Mouse (Mus musculus): Measurements from ENCODE around the gene Faiml. TPM values are rescaled to one million over a fixed set of nuclear protein-coding genes. Genes with fewer than 3 reads are reported as not detected.

Faiml gene
- polyA plus RNA-seq, 1 experiment from 2014 or later, result not detected

DNA sequence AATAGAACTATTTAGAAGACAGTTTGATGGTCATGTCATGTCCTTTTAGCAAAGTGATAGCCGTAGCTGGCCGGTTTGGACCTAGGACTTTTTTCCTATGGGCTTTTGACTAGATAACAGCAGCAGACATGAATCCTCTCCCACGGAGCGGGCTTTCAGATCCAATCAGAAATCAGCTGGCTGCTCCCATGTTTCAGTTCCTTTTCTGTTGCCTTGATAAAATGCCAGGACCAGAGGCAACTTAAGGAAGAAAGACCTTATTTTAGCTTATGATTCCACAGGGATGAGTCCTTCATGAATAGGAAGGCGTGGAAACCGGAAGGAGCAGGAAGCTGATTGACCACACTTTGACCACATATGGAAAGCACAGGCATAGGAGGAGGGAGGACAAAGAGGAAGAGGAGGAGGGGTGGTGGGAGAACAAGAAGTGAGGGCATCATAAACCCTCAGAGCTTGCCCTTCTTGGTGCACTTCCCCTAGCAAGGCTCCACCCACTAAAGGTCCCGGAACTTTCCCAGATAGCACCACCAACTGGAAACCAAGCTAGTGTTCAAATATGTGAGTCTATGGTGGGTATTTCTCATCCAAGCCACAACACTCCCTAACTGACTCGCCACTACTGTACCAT, 53.9 kb downstream of the Faiml start:
- Histone ChIP-seq H3K27ac (no peak overlapping the region), H3K27me3 (ENCODE audit: insufficient read depth, low read length) (no peaks in the 10 kb centered on the region), H3K36me3 (ENCODE audit: insufficient read depth, low read length) (no peaks in the 10 kb centered on the region), H3K4me3 (replicated peaks; ENCODE audit: low read depth, low read length) (no peak overlapping the region), H3K4me1 (replicated peaks; ENCODE audit: insufficient read depth, low read length) (no peaks in the 10 kb centered on the region), H3K4me2 (ENCODE audit: low read length) (no peak overlapping the region), H3K9me3 (replicated peaks; ENCODE audit: low read length) (no peaks in the 10 kb centered on the region), H3K9ac (ENCODE audit: low read depth, low read length) (no peak overlapping the region)
- ATAC-seq (replicated peaks; ENCODE audit: low FRiP score, low read depth), result no peak
- 68% methylated on average over 8 of the region's 8 CpGs for WGBS
- no peak for TF ChIP-seq CTCF (IDR thresholded peaks at IDR 0.05; ENCODE audit: low read depth)
- DNase-seq (ENCODE audit: low spot score), result no peak

DNA sequence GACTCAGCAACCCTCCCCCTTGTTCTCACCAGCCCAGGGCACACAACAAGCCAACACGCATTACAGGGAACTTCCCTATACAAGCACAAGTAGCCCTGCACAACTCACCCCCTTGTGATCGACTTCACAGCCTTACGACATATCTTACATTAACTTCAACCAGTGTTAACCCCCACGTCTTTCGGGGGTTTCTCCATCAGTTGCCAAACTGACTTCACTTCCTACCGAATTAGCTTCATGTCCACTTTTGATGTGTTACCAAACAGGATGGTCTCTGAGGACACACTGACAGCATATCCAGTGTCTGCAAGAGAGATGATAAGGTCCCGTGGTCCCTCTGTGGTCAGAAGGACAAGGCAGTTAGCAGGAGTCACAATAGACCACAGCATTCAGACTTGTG, 54.9 kb downstream of the Faiml start:
- Histone ChIP-seq H3K27ac (no peak overlapping the region), H3K9ac (ENCODE audit: low read depth, low read length) (no peak overlapping the region), H3K4me1 (replicated peaks; ENCODE audit: insufficient read depth, low read length) (no peaks in the 10 kb centered on the region), H3K36me3 (ENCODE audit: insufficient read depth, low read length) (no peaks in the 10 kb centered on the region), H3K4me2 (ENCODE audit: low read length) (no peak overlapping the region), H3K9me3 (replicated peaks; ENCODE audit: low read length) (no peaks in the 10 kb centered on the region), H3K4me3 (replicated peaks; ENCODE audit: low read depth, low read length) (no peak overlapping the region), H3K27me3 (ENCODE audit: insufficient read depth, low read length) (no peaks in the 10 kb centered on the region)
- WGBS, result 90% methylated on average over 7 of the region's 7 CpGs
- no peak for ATAC-seq (replicated peaks; ENCODE audit: low FRiP score, low read depth)
- no peak for DNase-seq (ENCODE audit: low spot score)
- TF ChIP-seq CTCF (IDR thresholded peaks at IDR 0.05; ENCODE audit: low read depth), result no peak

DNA sequence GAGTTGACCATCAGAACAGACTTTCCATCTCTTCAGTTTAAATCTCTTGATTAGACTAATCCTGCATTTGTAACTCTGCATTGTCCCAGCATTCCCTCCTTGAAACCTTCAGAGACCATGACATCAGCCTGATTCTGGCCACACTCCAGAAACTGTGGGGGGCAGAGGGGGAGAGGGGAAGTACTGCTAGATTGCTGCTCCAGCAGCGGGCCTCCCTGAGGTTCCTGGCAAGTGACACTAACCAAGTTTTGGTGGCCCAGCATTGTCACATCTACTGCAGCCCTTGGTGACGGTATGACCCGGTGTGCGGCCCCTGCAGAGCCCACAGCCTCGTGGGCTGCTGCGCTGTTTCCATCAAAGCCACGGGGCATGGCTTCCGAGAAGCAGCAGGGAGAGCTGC, 56.8 kb downstream of the Faiml start:
- ATAC-seq (replicated peaks; ENCODE audit: low FRiP score, low read depth) (no peak), DNase-seq (ENCODE audit: low spot score) (no peak)
- Histone ChIP-seq H3K9ac (ENCODE audit: low read depth, low read length) (no peak overlapping the region), H3K4me3 (replicated peaks; ENCODE audit: low read depth, low read length) (no peak overlapping the region), H3K4me2 (ENCODE audit: low read length) (no peak overlapping the region), H3K4me1 (replicated peaks; ENCODE audit: insufficient read depth, low read length) (no peaks in the 10 kb centered on the region), H3K36me3 (ENCODE audit: insufficient read depth, low read length) (no peaks in the 10 kb centered on the region), H3K27me3 (ENCODE audit: insufficient read depth, low read length) (no peaks in the 10 kb centered on the region), H3K9me3 (replicated peaks; ENCODE audit: low read length) (no peaks in the 10 kb centered on the region), H3K27ac (no peak overlapping the region)
- 68% methylated on average over 8 of the region's 8 CpGs for WGBS
- TF ChIP-seq CTCF (IDR thresholded peaks at IDR 0.05; ENCODE audit: low read depth), result no peak

Other genes starting within 250 kb of the Faiml start
- gene Gm1123, start 201.5 kb downstream of the Faiml start, polyA plus RNA-seq (2015; fragmentation: Nextera tagmentation; extraction: Ambion mirVana), result 0.71 and 0.76 TPM in 2 replicates
- gene Pik3cb, start 96.6 kb downstream of the Faiml start, polyA plus RNA-seq (2015; fragmentation: Nextera tagmentation; extraction: Ambion mirVana), result 1.3 and 1.9 TPM in 2 replicates
- 21.9 and 22.1 TPM in 2 replicates for gene Cep70, start 6.1 kb upstream of the Faiml start, polyA plus RNA-seq (2015; fragmentation: Nextera tagmentation; extraction: Ambion mirVana)
- gene Esyt3, start 121.3 kb upstream of the Faiml start, polyA plus RNA-seq (2015; fragmentation: Nextera tagmentation; extraction: Ambion mirVana), result 0.41 and 0.42 TPM in 2 replicates
- 19.4 and 19.6 TPM in 2 replicates for gene Mras, start 200.1 kb upstream of the Faiml start, polyA plus RNA-seq (2015; fragmentation: Nextera tagmentation; extraction: Ambion mirVana)
- gene Nme9, start 214.2 kb upstream of the Faiml start, polyA plus RNA-seq (2015; fragmentation: Nextera tagmentation; extraction: Ambion mirVana), result 0.11 TPM in 1 of 2 replicates, not detected in the other